Mouse (Mus musculus) heart, postnatal 0 days (tissue): Measurements from ENCODE around the gene Lysmd1.

Experiments used
- CTCF ChIP-seq: IDR thresholded peaks from 2 replicates; pipeline ENCODE4 v1.5.1; 2016; ENCODE audit warnings: antibody characterized with exemption, control low read depth, low read depth
- EP300 ChIP-seq: IDR thresholded peaks from 2 replicates; pipeline ENCODE4 v1.6.1; 2016; ENCODE audit warnings: antibody characterized with exemption, low read depth

DNA sequence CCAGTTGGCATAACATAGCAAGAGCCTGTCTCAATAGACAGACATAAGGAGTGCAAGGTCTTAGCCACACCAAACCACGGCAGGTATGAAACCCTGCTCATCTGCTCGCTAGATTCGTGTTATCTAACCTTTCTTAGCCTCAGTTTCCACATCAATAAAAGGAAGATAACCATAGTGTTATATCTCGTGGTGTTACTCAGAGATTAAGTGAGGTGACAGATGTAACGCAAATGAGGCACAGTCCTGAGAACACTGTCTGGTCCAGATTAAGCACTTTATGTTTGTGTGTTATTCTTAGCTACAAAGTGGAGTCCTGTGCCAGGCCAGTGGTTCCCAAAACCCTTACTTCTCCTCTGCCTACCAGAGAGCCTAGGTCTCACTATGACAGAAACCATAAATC, 31.0 kb downstream of the Lysmd1 start:
- TF ChIP-seq CTCF (no peak), EP300 (no peak)
